Mouse (Mus musculus): Measurements from ENCODE around the gene Fgf3. TPM values are rescaled to one million over a fixed set of nuclear protein-coding genes. Genes with fewer than 3 reads are reported as not detected.
"Not testable (repeated sequence)": the region's sequence is repeated elsewhere in the genome, so short reads cannot be mapped to it uniquely, and the experiment has no call there.

Fgf3 gene
- total and polyA plus RNA-seq, 2 experiments from 2014 or later = 0.33 to 3.5 TPM

GRCm38 (mm10) chr7:144887672-144888071, 49.8 kb downstream of the Fgf3 start:
- Histone ChIP-seq H3K9me3 (ENCODE audit: low read length) (no peaks in the 10 kb centered on the region), H3K27me3 (ENCODE audit: insufficient read depth, low read length) (no peaks in the 10 kb centered on the region), H3K36me3 (ENCODE audit: insufficient read depth, low read length) (no peaks in the 10 kb centered on the region; the same call in 1 of the 2 replicates), H3K4me2 (ENCODE audit: low read depth, low read length, poor library complexity, severe bottlenecking) (no peak overlapping the region), H3K9ac (replicated peaks; ENCODE audit: low read length, poor library complexity, severe bottlenecking) (no peak overlapping the region), H3K27ac (ENCODE audit: low read depth, low read length) (no peak overlapping the region), H3K4me3 (ENCODE audit: low read depth, low read length) (no peak overlapping the region), H3K4me1 (ENCODE audit: insufficient read depth, low read length) (no peaks in the 10 kb centered on the region)
- ATAC-seq (ENCODE audit: low FRiP score) (no peak), DNase-seq (ENCODE audit: low spot score) (no peak)
- WGBS = 81% methylated on average over 2 of the region's 2 CpGs
- TF ChIP-seq CTCF (IDR thresholded peaks at IDR 0.05) = no peak

DNA sequence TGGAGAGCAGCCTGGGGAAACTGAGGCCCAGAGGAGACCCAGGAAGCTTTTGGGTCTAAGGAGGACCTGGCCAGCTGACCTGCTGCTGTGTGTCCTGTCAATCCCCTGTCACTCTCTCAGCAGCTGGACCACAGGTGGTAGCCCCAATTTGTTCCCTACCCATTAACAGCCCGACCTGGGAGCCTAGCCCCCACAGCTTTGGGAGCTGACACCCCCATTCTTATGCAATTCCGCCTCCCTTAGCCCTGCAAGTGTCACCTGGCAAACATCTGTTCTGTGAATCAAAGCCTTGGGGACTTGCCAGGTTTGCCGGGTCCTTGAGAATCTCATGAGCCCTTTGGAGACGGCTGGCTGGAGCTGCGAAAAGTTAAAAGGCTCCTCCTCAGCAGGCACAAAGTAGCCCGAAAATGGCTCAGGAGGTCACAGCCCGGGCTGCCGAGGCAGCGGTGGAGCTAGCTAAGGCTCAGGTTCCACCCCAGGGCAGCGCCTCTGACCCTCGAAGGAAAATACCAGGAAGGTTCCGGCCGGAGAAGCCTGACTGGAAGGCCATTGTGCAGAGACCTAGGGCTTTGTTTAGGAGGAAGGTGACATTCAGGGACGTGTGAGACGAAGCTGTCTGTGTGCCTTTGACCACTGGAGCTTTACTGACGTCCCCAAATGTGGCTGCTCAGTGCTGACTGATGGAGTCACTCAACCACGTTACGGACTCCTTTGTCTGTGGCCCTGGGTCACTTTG, 50.8 kb downstream of the Fgf3 start:
- DNase-seq (ENCODE audit: low spot score) = no peak
- ATAC-seq (ENCODE audit: low FRiP score) = no peak
- H3K4me2 ChIP-seq (ENCODE audit: low read depth, low read length, poor library complexity, severe bottlenecking) = no peak overlapping the region
- H3K4me1 ChIP-seq (ENCODE audit: insufficient read depth, low read length) = no peaks in the 10 kb centered on the region
- WGBS = 11% methylated on average over 18 of the region's 18 CpGs
- no peaks in the 10 kb centered on the region; the same call in 1 of the 2 replicates for H3K36me3 ChIP-seq (ENCODE audit: insufficient read depth, low read length)
- no peaks in the 10 kb centered on the region for H3K9me3 ChIP-seq (ENCODE audit: low read length)
- H3K27ac ChIP-seq (ENCODE audit: low read depth, low read length) = no peak overlapping the region
- H3K4me3 ChIP-seq (ENCODE audit: low read depth, low read length) = no peak overlapping the region
- H3K9ac ChIP-seq (replicated peaks; ENCODE audit: low read length, poor library complexity, severe bottlenecking) = no peak overlapping the region
- H3K27me3 ChIP-seq (ENCODE audit: insufficient read depth, low read length) = no peaks in the 10 kb centered on the region
- TF ChIP-seq CTCF (IDR thresholded peaks at IDR 0.05) = no peak

DNA sequence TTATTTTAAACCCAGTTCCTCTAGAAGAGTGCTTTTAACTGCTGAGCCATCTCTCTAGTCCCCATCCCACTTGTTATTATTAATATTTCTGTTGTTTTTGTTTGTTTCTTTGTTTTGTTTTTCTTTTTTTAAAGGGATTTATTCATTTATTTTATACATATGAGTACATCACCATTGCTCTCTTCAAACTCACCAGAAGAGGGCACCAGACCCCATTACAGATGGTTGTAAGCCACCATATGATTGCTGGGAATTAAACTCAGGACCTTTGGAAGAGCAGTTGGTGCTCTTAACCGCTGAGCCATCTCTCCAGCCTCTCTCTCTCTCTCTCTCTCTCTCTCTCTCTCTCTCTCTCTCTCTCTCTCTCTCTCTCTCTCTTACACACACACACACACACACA, 52.8 kb downstream of the Fgf3 start:
- TF ChIP-seq CTCF (IDR thresholded peaks at IDR 0.05) = peak; percentile 28

DNA sequence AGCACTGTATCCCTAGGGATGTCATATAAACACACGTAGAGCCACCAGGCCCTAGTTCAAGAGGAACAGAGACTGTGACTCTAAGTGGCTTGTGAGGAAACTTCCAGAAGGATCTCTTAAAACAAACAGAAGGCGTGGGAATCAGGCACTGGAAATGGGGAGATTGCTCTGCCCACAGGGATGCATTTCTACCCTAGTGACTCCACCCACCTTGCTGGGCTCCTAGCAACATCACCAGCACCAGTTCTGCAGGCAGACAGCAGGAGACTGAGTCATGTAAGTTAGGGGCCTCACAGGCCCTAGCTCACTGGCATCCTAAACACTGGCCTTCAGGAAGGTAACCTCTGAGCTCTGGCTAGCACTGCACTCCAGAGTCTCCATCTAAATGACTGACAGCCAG, 54.0 kb downstream of the Fgf3 start:
- Histone ChIP-seq H3K27ac (ENCODE audit: low read depth, low read length) (no peak overlapping the region), H3K9ac (replicated peaks; ENCODE audit: low read length, poor library complexity, severe bottlenecking) (no peak overlapping the region), H3K9me3 (ENCODE audit: low read length) (no peaks in the 10 kb centered on the region), H3K27me3 (ENCODE audit: insufficient read depth, low read length) (peaks cover 6% of the 10 kb centered on the region), H3K4me3 (ENCODE audit: low read depth, low read length) (no peak overlapping the region), H3K4me2 (ENCODE audit: low read depth, low read length, poor library complexity, severe bottlenecking) (no peak overlapping the region), H3K4me1 (ENCODE audit: insufficient read depth, low read length) (peaks cover 5% of the 10 kb centered on the region), H3K36me3 (ENCODE audit: insufficient read depth, low read length) (no peaks in the 10 kb centered on the region; the same call in 1 of the 2 replicates)
- WGBS = 74% methylated on average over 2 of the region's 2 CpGs
- TF ChIP-seq CTCF (IDR thresholded peaks at IDR 0.05) = no peak
- no peak for DNase-seq (ENCODE audit: low spot score)
- ATAC-seq (ENCODE audit: low FRiP score) = no peak

More for the DNA sequence above, 52.8 kb downstream of the Fgf3 start:
- H3K27ac ChIP-seq (ENCODE audit: low read depth, low read length); DNase-seq (ENCODE audit: low spot score); H3K27me3 ChIP-seq (ENCODE audit: insufficient read depth, low read length); H3K4me2 ChIP-seq (ENCODE audit: low read depth, low read length, poor library complexity, severe bottlenecking); H3K4me3 ChIP-seq (ENCODE audit: low read depth, low read length); H3K9ac ChIP-seq (replicated peaks; ENCODE audit: low read length, poor library complexity, severe bottlenecking); H3K9me3 ChIP-seq (ENCODE audit: low read length); H3K36me3 ChIP-seq (ENCODE audit: insufficient read depth, low read length); ATAC-seq (ENCODE audit: low FRiP score); H3K4me1 ChIP-seq (ENCODE audit: insufficient read depth, low read length): not testable (repeated sequence)
- 95% methylated on average over 1 of the region's 1 CpGs for WGBS

DNA sequence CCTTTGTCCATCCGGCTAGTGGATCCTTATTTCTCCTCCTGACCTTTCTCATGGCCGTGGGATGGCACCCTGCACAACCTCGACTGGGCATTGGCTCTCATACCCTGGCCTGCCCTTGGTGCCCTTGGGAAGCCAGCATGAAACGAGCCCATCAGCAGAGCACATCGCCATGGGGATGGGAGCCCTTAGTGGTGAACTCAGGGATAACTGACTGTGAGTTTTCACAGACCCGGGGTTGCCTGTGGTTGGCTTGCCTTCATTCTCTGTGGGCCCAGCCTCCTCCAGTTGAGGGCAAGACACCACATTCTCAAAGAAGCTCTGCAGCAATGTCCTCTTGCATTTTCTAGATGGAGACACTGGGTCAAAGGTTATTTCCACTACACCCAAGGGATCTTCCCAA, 54.4 kb downstream of the Fgf3 start:
- WGBS = 48% methylated on average over 6 of the region's 6 CpGs
- H3K9me3 ChIP-seq (ENCODE audit: low read length) = no peaks in the 10 kb centered on the region
- DNase-seq (ENCODE audit: low spot score) (no peak), ATAC-seq (ENCODE audit: low FRiP score) (no peak)
- no peak overlapping the region for H3K4me3 ChIP-seq (ENCODE audit: low read depth, low read length)
- H3K27me3 ChIP-seq (ENCODE audit: insufficient read depth, low read length) = peaks cover 6% of the 10 kb centered on the region
- no peak overlapping the region for H3K9ac ChIP-seq (replicated peaks; ENCODE audit: low read length, poor library complexity, severe bottlenecking)
- no peak overlapping the region for H3K27ac ChIP-seq (ENCODE audit: low read depth, low read length)
- H3K36me3 ChIP-seq (ENCODE audit: insufficient read depth, low read length) = no peaks in the 10 kb centered on the region; the same call in 1 of the 2 replicates
- TF ChIP-seq CTCF (IDR thresholded peaks at IDR 0.05) = 0 out of 2 replicates have a peak, but pooled peaks have one; percentile 14
- H3K4me1 ChIP-seq (ENCODE audit: insufficient read depth, low read length) = peaks cover 5% of the 10 kb centered on the region
- no peak overlapping the region for H3K4me2 ChIP-seq (ENCODE audit: low read depth, low read length, poor library complexity, severe bottlenecking)

Other genes with a start within 250 kb of the Fgf3 start
- 11.6 and 13.5 TPM in 2 replicates for gene Ano1, start 86.1 kb upstream of the Fgf3 start, total RNA-seq (2014; rRNA removed)
- gene Ano1, start 86.1 kb upstream of the Fgf3 start, polyA plus RNA-seq (2015; fragmentation: Nextera tagmentation; extraction: Ambion mirVana) = 5.8 and 7.5 TPM in 2 replicates
- not detected in 2 replicates for gene Fgf4, start 9.3 kb downstream of the Fgf3 start, total RNA-seq (2014; rRNA removed)
- gene Fgf4, start 9.3 kb downstream of the Fgf3 start, polyA plus RNA-seq (2015; fragmentation: Nextera tagmentation; extraction: Ambion mirVana) = not detected in 2 replicates
- 7.9 and 9.3 TPM in 2 replicates for gene Fgf15, start 58.4 kb downstream of the Fgf3 start, total RNA-seq (2014; rRNA removed)
- 3.8 and 5.1 TPM in 2 replicates for gene Fgf15, start 58.4 kb downstream of the Fgf3 start, polyA plus RNA-seq (2015; fragmentation: Nextera tagmentation; extraction: Ambion mirVana)
- 19.2 and 19.8 TPM in 2 replicates for gene LTO1, start 77.0 kb downstream of the Fgf3 start, total RNA-seq (2014; rRNA removed)
- 17.9 and 18.9 TPM in 2 replicates for gene LTO1, start 77.0 kb downstream of the Fgf3 start, polyA plus RNA-seq (2015; fragmentation: Nextera tagmentation; extraction: Ambion mirVana)
- gene Ccnd1, start 101.8 kb downstream of the Fgf3 start, total RNA-seq (2014; rRNA removed) = 26.3 and 32.8 TPM in 2 replicates
- gene Ccnd1, start 101.8 kb downstream of the Fgf3 start, polyA plus RNA-seq (2015; fragmentation: Nextera tagmentation; extraction: Ambion mirVana) = 17.9 and 18.5 TPM in 2 replicates

Measured in midbrain, postnatal 0 days (tissue).